Mouse (Mus musculus): ENCODE measurements around the gene Flt3. TPM values are rescaled to one million over a fixed set of nuclear protein-coding genes. Genes with fewer than 3 reads are reported as not detected.

Gene Flt3
- polyA plus RNA-seq, 1 experiment, result 3.8 TPM

GRCm38 (mm10) chr5:147323237-147323917 lies 76.9 kb downstream of the Flt3 start:
- H3K4me3 ChIP-seq (replicated peaks; ENCODE audit: control insufficient read depth, low read depth, low read length), result no peak overlapping the region
- H3K4me1 ChIP-seq (ENCODE audit: control insufficient read depth, insufficient read depth, low read length), result no peaks in the 10 kb centered on the region
- TF ChIP-seq POLR2A (IDR thresholded peaks at IDR 0.05; ENCODE audit: borderline replicate concordance, control insufficient read depth, low read depth, low read length) (no peak), CTCF (IDR thresholded peaks at IDR 0.05; ENCODE audit: control insufficient read depth, insufficient read depth, low read length) (peak; percentile 85)
- WGBS, result 3% methylated on average over 17 of the region's 17 CpGs
- H3K27ac ChIP-seq (ENCODE audit: control insufficient read depth, insufficient read depth, low read depth, low read length, poor library complexity), result no peak overlapping the region

GRCm38 (mm10) chr5:147322183-147322582 lies 78.1 kb downstream of the Flt3 start, which contains the start of gene Urad:
TSS of gene Urad (minus strand) at chr5:147322440.
- 77% methylated on average over 8 of the region's 8 CpGs for WGBS
- Histone ChIP-seq H3K4me1 (ENCODE audit: control insufficient read depth, insufficient read depth, low read length) (no peaks in the 10 kb centered on the region), H3K27ac (ENCODE audit: control insufficient read depth, insufficient read depth, low read depth, low read length, poor library complexity) (no peak within 1 kb of the TSS), H3K4me3 (replicated peaks; ENCODE audit: control insufficient read depth, low read depth, low read length) (no peak within 1 kb of the TSS)
- TF ChIP-seq CTCF (IDR thresholded peaks at IDR 0.05; ENCODE audit: control insufficient read depth, insufficient read depth, low read length) (no peak), POLR2A (IDR thresholded peaks at IDR 0.05; ENCODE audit: borderline replicate concordance, control insufficient read depth, low read depth, low read length) (no peak)

GRCm38 (mm10) chr5:147319653-147320052 lies 80.6 kb downstream of the Flt3 start:
- Histone ChIP-seq H3K4me1 (ENCODE audit: control insufficient read depth, insufficient read depth, low read length) (no peaks in the 10 kb centered on the region; the same call in 1 of the 2 replicates), H3K27ac (ENCODE audit: control insufficient read depth, insufficient read depth, low read depth, low read length, poor library complexity) (no peak overlapping the region), H3K4me3 (replicated peaks; ENCODE audit: control insufficient read depth, low read depth, low read length) (no peak overlapping the region)
- TF ChIP-seq CTCF (IDR thresholded peaks at IDR 0.05; ENCODE audit: control insufficient read depth, insufficient read depth, low read length) (peak; percentile 17; the same call in 1 of the 2 replicates), POLR2A (IDR thresholded peaks at IDR 0.05; ENCODE audit: borderline replicate concordance, control insufficient read depth, low read depth, low read length) (no peak)

DNA sequence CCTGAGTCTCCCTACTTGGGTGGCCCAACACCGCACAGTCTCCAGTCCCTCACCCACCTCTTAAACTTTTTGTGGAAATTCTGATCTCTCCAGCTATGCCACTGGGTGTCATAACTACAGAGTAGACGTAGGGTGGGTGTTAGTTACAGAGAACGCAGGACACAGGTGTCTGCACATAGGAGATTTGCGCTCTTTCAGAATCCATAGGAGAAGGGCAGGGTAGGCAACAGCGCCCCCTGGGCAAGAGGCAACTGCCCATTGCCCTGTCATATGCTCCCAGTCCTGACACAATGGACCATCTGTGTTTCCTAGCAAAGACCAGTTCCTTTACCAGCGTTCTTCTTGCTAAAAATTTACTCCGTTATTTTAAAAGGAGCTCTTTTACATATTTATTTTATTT lies 82.3 kb downstream of the Flt3 start:
- no peaks in the 10 kb centered on the region; the same call in 1 of the 2 replicates for H3K4me1 ChIP-seq (ENCODE audit: control insufficient read depth, insufficient read depth, low read length)
- H3K27ac ChIP-seq (ENCODE audit: control insufficient read depth, insufficient read depth, low read depth, low read length, poor library complexity), result no peak overlapping the region
- no peak overlapping the region for H3K4me3 ChIP-seq (replicated peaks; ENCODE audit: control insufficient read depth, low read depth, low read length)
- TF ChIP-seq POLR2A (IDR thresholded peaks at IDR 0.05; ENCODE audit: borderline replicate concordance, control insufficient read depth, low read depth, low read length) (no peak), CTCF (IDR thresholded peaks at IDR 0.05; ENCODE audit: control insufficient read depth, insufficient read depth, low read length) (peak; percentile 48)
- 39% methylated on average over 7 of the region's 7 CpGs for WGBS

GRCm38 (mm10) chr5:147317321-147317720 lies 83.0 kb downstream of the Flt3 start:
- Histone ChIP-seq H3K4me3 (replicated peaks; ENCODE audit: control insufficient read depth, low read depth, low read length) (no peak overlapping the region), H3K4me1 (ENCODE audit: control insufficient read depth, insufficient read depth, low read length) (no peaks in the 10 kb centered on the region; the same call in 1 of the 2 replicates), H3K27ac (ENCODE audit: control insufficient read depth, insufficient read depth, low read depth, low read length, poor library complexity) (no peak overlapping the region)
- TF ChIP-seq CTCF (IDR thresholded peaks at IDR 0.05; ENCODE audit: control insufficient read depth, insufficient read depth, low read length) (no peak), POLR2A (IDR thresholded peaks at IDR 0.05; ENCODE audit: borderline replicate concordance, control insufficient read depth, low read depth, low read length) (no peak)
- 19% methylated on average over 7 of the region's 7 CpGs for WGBS

GRCm38 (mm10) chr5:147315432-147316075 lies 84.7 kb downstream of the Flt3 start:
- WGBS, result 4% methylated on average over 25 of the region's 25 CpGs
- TF ChIP-seq POLR2A (IDR thresholded peaks at IDR 0.05; ENCODE audit: borderline replicate concordance, control insufficient read depth, low read depth, low read length) (no peak), CTCF (IDR thresholded peaks at IDR 0.05; ENCODE audit: control insufficient read depth, insufficient read depth, low read length) (no peak)
- no peaks in the 10 kb centered on the region; the same call in 1 of the 2 replicates for H3K4me1 ChIP-seq (ENCODE audit: control insufficient read depth, insufficient read depth, low read length)
- no peak overlapping the region for H3K4me3 ChIP-seq (replicated peaks; ENCODE audit: control insufficient read depth, low read depth, low read length)
- H3K27ac ChIP-seq (ENCODE audit: control insufficient read depth, insufficient read depth, low read depth, low read length, poor library complexity), result no peak overlapping the region

GRCm38 (mm10) chr5:147314646-147315431 lies 85.5 kb downstream of the Flt3 start:
- Histone ChIP-seq H3K4me1 (ENCODE audit: control insufficient read depth, insufficient read depth, low read length) (no peaks in the 10 kb centered on the region; the same call in 1 of the 2 replicates), H3K27ac (ENCODE audit: control insufficient read depth, insufficient read depth, low read depth, low read length, poor library complexity) (no peak overlapping the region), H3K4me3 (replicated peaks; ENCODE audit: control insufficient read depth, low read depth, low read length) (no peak overlapping the region)
- WGBS, result 3% methylated on average over 39 of the region's 39 CpGs
- TF ChIP-seq POLR2A (IDR thresholded peaks at IDR 0.05; ENCODE audit: borderline replicate concordance, control insufficient read depth, low read depth, low read length), result no peak
- TF ChIP-seq CTCF (IDR thresholded peaks at IDR 0.05; ENCODE audit: control insufficient read depth, insufficient read depth, low read length), result no peak

All from bone marrow, adult 2 months (tissue).